Mouse (Mus musculus) midbrain, embryonic 11.5 days (tissue): ENCODE results near the gene Sidt1. TPM values are rescaled to one million over a fixed set of nuclear protein-coding genes. Genes with fewer than 3 reads are reported as not detected.
A peak's percentile ranks its signal among the peaks of the same experiment; 100 is the strongest.
"Not testable (repeated sequence)": the region's sequence is repeated elsewhere in the genome, so short reads cannot be mapped to it uniquely, and the experiment has no call there.

ENCODE experiments used
- ATAC-seq: fragments of 200-750 bp; cut with Nextera tagmentation; 2 replicates; pipeline ENCODE4 v1.8.0; 2017; ENCODE audit warnings: moderate TSS enrichment, moderate library complexity; ENCODE audit not compliant: low FRiP score
- DNase-seq: peaks from one replicate; pipeline ENCODE4 v3.0.0; 2015; ENCODE audit warnings: low spot score; ENCODE audit errors: missing footprints
- H3K27ac ChIP-seq: fragments of 300-500 bp; sonication (generic); 2 replicates; pipeline ENCODE4 v1.5.1; 2014; ENCODE audit warnings: low read depth, low read length
- H3K27me3 ChIP-seq: fragments of 300-500 bp; sonication (generic); 2 replicates; pipeline ENCODE4 v1.6.1; 2014; ENCODE audit warnings: mild to moderate bottlenecking, low read length, moderate library complexity, mixed read lengths; ENCODE audit not compliant: control insufficient read depth, insufficient read depth
- H3K36me3 ChIP-seq: fragments of 300-500 bp; sonication (generic); 2 replicates; pipeline ENCODE4 v1.6.1; 2014; ENCODE audit warnings: mild to moderate bottlenecking, low read length, moderate library complexity, mixed read lengths; ENCODE audit not compliant: control insufficient read depth, insufficient read depth
- H3K4me1 ChIP-seq: fragments of 300-500 bp; sonication (generic); 2 replicates; pipeline ENCODE4 v1.6.1; 2014; ENCODE audit warnings: low read length; ENCODE audit not compliant: control insufficient read depth, insufficient read depth
- H3K4me2 ChIP-seq: fragments of 300-500 bp; sonication (generic); 2 replicates; pipeline ENCODE4 v1.6.1; 2014; ENCODE audit warnings: mild to moderate bottlenecking, moderate library complexity
- H3K4me3 ChIP-seq: fragments of 300-500 bp; sonication (generic); 2 replicates; pipeline ENCODE4 v1.5.1; 2014; ENCODE audit warnings: low read depth, low read length
- H3K9ac ChIP-seq: fragments of 300-500 bp; sonication (generic); 2 replicates; pipeline ENCODE4 v1.6.1; 2014; ENCODE audit warnings: low read length
- H3K9me3 ChIP-seq: fragments of 300-500 bp; sonication (generic); 2 replicates; pipeline ENCODE4 v1.6.1; 2016; ENCODE audit warnings: low read length; ENCODE audit not compliant: control insufficient read depth
- WGBS: fragments of 180-500 bp; shearing (Covaris S2); extraction: QIAGEN DNeasy Blood & Tissue Kit; methylation state at CpG from one replicate; pipeline ENCODE4 v1.1.7; 2014; 5-methylcytosine and 5-hydroxymethylcytosine counted together
- polyA plus RNA-seq: library from polyadenylated mRNA; unstranded; fragments of >200 nt; fragmentation: Nextera tagmentation; extraction: Ambion mirVana; gene quantifications from 2 replicates; pipeline ENCODE4 v1.2.1, GENCODE M21; 2014

Sidt1 gene
- polyA plus RNA-seq, 1 experiment from 2014 or later: 0.31 TPM

GRCm38 (mm10) chr16:44320232-44320631 lies 12.8 kb downstream of the Sidt1 start:
- Histone ChIP-seq H3K27me3 (no peaks in the 10 kb centered on the region), H3K4me2 (no peak overlapping the region), H3K27ac (no peak overlapping the region), H3K9me3 (no peaks in the 10 kb centered on the region), H3K36me3 (no peaks in the 10 kb centered on the region), H3K4me3 (no peak overlapping the region), H3K9ac (no peak overlapping the region), H3K4me1 (no peaks in the 10 kb centered on the region)
- WGBS: 72% methylated on average over 2 of the region's 3 CpGs
- DNase-seq (no peak), ATAC-seq (0 out of 2 replicates have a peak, but pooled peaks have one; percentile 46)

GRCm38 (mm10) chr16:44316350-44316749 lies 16.6 kb downstream of the Sidt1 start:
- ATAC-seq (no peak), DNase-seq (no peak)
- Histone ChIP-seq H3K9ac (no peak overlapping the region), H3K9me3 (no peaks in the 10 kb centered on the region), H3K4me3 (no peak overlapping the region), H3K4me2 (no peak overlapping the region), H3K27ac (no peak overlapping the region), H3K4me1 (no peaks in the 10 kb centered on the region), H3K27me3 (no peaks in the 10 kb centered on the region), H3K36me3 (no peaks in the 10 kb centered on the region)
- 89% methylated on average over 4 of the region's 4 CpGs for WGBS

GRCm38 (mm10) chr16:44313422-44313821 lies 19.6 kb downstream of the Sidt1 start:
- Histone ChIP-seq H3K9ac (no peak overlapping the region), H3K27me3 (no peaks in the 10 kb centered on the region), H3K4me3 (no peak overlapping the region), H3K4me1 (no peaks in the 10 kb centered on the region), H3K36me3 (no peaks in the 10 kb centered on the region), H3K4me2 (no peak overlapping the region), H3K27ac (no peak overlapping the region), H3K9me3 (no peaks in the 10 kb centered on the region)
- WGBS: 87% methylated on average over 4 of the region's 4 CpGs
- no peak for ATAC-seq
- no peak for DNase-seq

- no peak overlapping the region for H3K27ac ChIP-seq
- ATAC-seq (no peak), DNase-seq (no peak)
- H3K9ac ChIP-seq: no peak overlapping the region
- H3K36me3 ChIP-seq: no peaks in the 10 kb centered on the region
- no peak overlapping the region for H3K4me3 ChIP-seq
- no peaks in the 10 kb centered on the region for H3K4me1 ChIP-seq
- WGBS: 69% methylated on average over 3 of the region's 3 CpGs
- H3K27me3 ChIP-seq: no peaks in the 10 kb centered on the region
- no peak overlapping the region for H3K4me2 ChIP-seq
- no peaks in the 10 kb centered on the region for H3K9me3 ChIP-seq
These were observed 27.4 kb downstream of the Sidt1 start for GRCm38 (mm10) chr16:44305606-44306005.

- DNase-seq: no peak
- H3K4me3 ChIP-seq: no peak overlapping the region
- no peaks in the 10 kb centered on the region for H3K9me3 ChIP-seq
- 69% methylated on average over 2 of the region's 2 CpGs for WGBS
- H3K27ac ChIP-seq: no peak overlapping the region
- H3K4me1 ChIP-seq: no peaks in the 10 kb centered on the region
- no peak for ATAC-seq
- H3K36me3 ChIP-seq: no peaks in the 10 kb centered on the region
- no peaks in the 10 kb centered on the region for H3K27me3 ChIP-seq
- no peak overlapping the region for H3K4me2 ChIP-seq
- no peak overlapping the region for H3K9ac ChIP-seq
These were observed 29.2 kb downstream of the Sidt1 start for GRCm38 (mm10) chr16:44303822-44304221.

GRCm38 (mm10) chr16:44302126-44302892 lies 30.7 kb downstream of the Sidt1 start:
- Histone ChIP-seq H3K27me3 (no peaks in the 10 kb centered on the region), H3K4me1 (no peaks in the 10 kb centered on the region), H3K9ac (no peak overlapping the region), H3K27ac (no peak overlapping the region), H3K4me3 (no peak overlapping the region), H3K36me3 (no peaks in the 10 kb centered on the region), H3K4me2 (no peak overlapping the region), H3K9me3 (no peaks in the 10 kb centered on the region)
- DNase-seq: no peak
- ATAC-seq: no peak
- WGBS: 69% methylated on average over 10 of the region's 10 CpGs

- Histone ChIP-seq H3K4me1 (no peaks in the 10 kb centered on the region), H3K27me3 (no peaks in the 10 kb centered on the region), H3K36me3 (no peaks in the 10 kb centered on the region), H3K4me3 (no peak overlapping the region), H3K9ac (no peak overlapping the region), H3K9me3 (no peaks in the 10 kb centered on the region), H3K27ac (no peak overlapping the region), H3K4me2 (no peak overlapping the region)
- DNase-seq: no peak
- 83% methylated on average over 20 of the region's 20 CpGs for WGBS
- ATAC-seq: no peak
These were observed 33.4 kb downstream of the Sidt1 start for GRCm38 (mm10) chr16:44299438-44300093.

GRCm38 (mm10) chr16:44293960-44294359 lies 39.0 kb downstream of the Sidt1 start:
- H3K27me3 ChIP-seq: no peaks in the 10 kb centered on the region
- H3K36me3 ChIP-seq: no peaks in the 10 kb centered on the region
- H3K9me3 ChIP-seq: no peaks in the 10 kb centered on the region
- H3K4me1 ChIP-seq: no peaks in the 10 kb centered on the region
- H3K27ac ChIP-seq: no peak overlapping the region
- ATAC-seq: no peak
- no peak overlapping the region for H3K9ac ChIP-seq
- DNase-seq: no peak
- H3K4me2 ChIP-seq: no peak overlapping the region
- H3K4me3 ChIP-seq: no peak overlapping the region

- H3K4me2 ChIP-seq, H3K4me3 ChIP-seq, H3K4me1 ChIP-seq, ATAC-seq, H3K27ac ChIP-seq, H3K27me3 ChIP-seq, H3K9me3 ChIP-seq, DNase-seq, H3K36me3 ChIP-seq, H3K9ac ChIP-seq: not testable (repeated sequence)
- WGBS: 94% methylated on average over 2 of the region's 2 CpGs
These were observed 40.3 kb downstream of the Sidt1 start for GRCm38 (mm10) chr16:44292681-44293080.
